Mouse (Mus musculus): Measurements from ENCODE around the gene Sox8. TPM values are rescaled to one million over a fixed set of nuclear protein-coding genes. Genes with fewer than 3 reads are reported as not detected.

Sox8 gene
- polyA plus RNA-seq, 1 experiment = 0.70 TPM

DNA sequence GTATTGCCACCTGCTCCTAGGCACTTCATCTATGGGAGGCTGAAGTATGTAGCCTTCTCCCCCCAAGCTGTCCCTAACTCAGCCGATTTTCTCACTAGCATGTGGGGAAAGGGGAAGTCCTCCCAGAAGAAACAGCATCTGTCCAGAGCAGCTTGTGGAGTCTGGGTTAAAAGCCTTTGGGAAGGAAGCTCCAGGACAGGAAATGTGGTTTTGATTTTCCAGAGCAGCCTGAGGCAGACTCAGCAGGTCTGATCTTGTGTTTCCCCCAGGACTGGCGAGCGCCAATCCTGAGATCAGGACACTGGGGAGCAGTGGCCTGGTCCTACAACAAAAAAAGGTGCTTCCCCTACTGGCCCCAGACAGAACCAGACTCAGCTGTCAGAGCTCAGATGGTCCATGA is 15.3 kb downstream of the Sox8 start:
- DNase-seq = no peak
- no peaks in the 10 kb centered on the region for H3K36me3 ChIP-seq (ENCODE audit: control insufficient read depth, insufficient read depth, low read length)
- TF ChIP-seq POLR2A (IDR thresholded peaks at IDR 0.05; ENCODE audit: low read depth, low read length) = no peak
- TF ChIP-seq CTCF (conservative IDR thresholded peaks at IDR 0.05; ENCODE audit: insufficient read depth, insufficient read length, low read depth, low read length) = no peak
- H3K4me3 ChIP-seq (ENCODE audit: insufficient read depth, low read depth, low read length) = no peak overlapping the region
- H3K27me3 ChIP-seq (replicated peaks; ENCODE audit: control insufficient read depth, insufficient read depth, low read length) = no peaks in the 10 kb centered on the region
- H3K27ac ChIP-seq (ENCODE audit: insufficient read depth, low read depth, low read length) = no peak overlapping the region
- WGBS = 49% methylated on average over 3 of the region's 3 CpGs
- H3K4me1 ChIP-seq (ENCODE audit: control insufficient read depth, insufficient read depth, low read length) = no peaks in the 10 kb centered on the region

DNA sequence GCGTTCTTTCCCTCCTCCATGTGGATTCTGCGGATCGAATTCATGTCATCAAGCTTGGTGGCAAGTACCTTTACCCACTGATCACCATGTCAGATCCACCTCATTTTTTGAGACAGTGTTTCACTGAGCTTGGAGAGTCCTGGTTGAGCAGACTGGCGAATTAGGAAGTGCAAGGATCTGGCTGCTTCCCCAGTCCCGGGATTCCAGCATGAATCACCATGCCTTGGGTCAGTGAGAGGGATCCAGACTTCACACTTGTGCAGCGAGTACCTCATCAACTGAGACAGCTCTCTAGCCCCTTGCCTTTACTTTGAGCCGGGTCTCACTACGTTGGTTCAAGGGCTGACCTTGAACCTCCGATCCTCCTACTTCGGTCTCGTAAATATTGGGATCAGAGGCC is 19.2 kb downstream of the Sox8 start:
- 81% methylated on average over 11 of the region's 11 CpGs for WGBS
- H3K4me1 ChIP-seq (ENCODE audit: control insufficient read depth, insufficient read depth, low read length) = no peaks in the 10 kb centered on the region
- H3K4me3 ChIP-seq (ENCODE audit: insufficient read depth, low read depth, low read length) = no peak overlapping the region
- H3K27me3 ChIP-seq (replicated peaks; ENCODE audit: control insufficient read depth, insufficient read depth, low read length) = no peaks in the 10 kb centered on the region
- H3K27ac ChIP-seq (ENCODE audit: insufficient read depth, low read depth, low read length) = no peak overlapping the region
- TF ChIP-seq POLR2A (IDR thresholded peaks at IDR 0.05; ENCODE audit: low read depth, low read length) (no peak), CTCF (conservative IDR thresholded peaks at IDR 0.05; ENCODE audit: insufficient read depth, insufficient read length, low read depth, low read length) (no peak)
- no peaks in the 10 kb centered on the region for H3K36me3 ChIP-seq (ENCODE audit: control insufficient read depth, insufficient read depth, low read length)
- DNase-seq = no peak

DNA sequence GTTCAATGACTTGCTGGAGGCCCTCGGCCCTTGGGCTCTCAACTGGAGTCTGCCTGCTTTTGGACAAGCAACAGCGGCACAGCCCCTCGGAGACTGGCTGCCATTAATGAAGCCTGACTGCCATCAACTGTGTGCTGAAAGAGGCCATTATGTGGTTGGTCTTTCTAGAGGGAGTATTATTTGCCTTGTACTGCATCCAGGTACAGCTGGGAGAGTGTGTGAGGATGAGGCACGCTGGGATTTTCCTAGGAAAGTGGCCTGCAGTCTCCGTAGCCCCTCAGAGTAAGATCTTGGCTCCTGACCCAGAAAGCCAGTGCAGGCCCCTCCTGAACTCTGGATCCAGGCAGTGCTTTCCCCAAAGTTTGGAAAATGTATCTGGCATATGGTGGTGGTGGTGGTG is 20.5 kb downstream of the Sox8 start:
- Histone ChIP-seq H3K27ac (ENCODE audit: insufficient read depth, low read depth, low read length) (no peak overlapping the region), H3K36me3 (ENCODE audit: control insufficient read depth, insufficient read depth, low read length) (no peaks in the 10 kb centered on the region), H3K27me3 (replicated peaks; ENCODE audit: control insufficient read depth, insufficient read depth, low read length) (no peaks in the 10 kb centered on the region), H3K4me1 (ENCODE audit: control insufficient read depth, insufficient read depth, low read length) (no peaks in the 10 kb centered on the region), H3K4me3 (ENCODE audit: insufficient read depth, low read depth, low read length) (no peak overlapping the region)
- 82% methylated on average over 5 of the region's 5 CpGs for WGBS
- DNase-seq = no peak
- no peak for TF ChIP-seq POLR2A (IDR thresholded peaks at IDR 0.05; ENCODE audit: low read depth, low read length)
- TF ChIP-seq CTCF (conservative IDR thresholded peaks at IDR 0.05; ENCODE audit: insufficient read depth, insufficient read length, low read depth, low read length) = no peak

DNA sequence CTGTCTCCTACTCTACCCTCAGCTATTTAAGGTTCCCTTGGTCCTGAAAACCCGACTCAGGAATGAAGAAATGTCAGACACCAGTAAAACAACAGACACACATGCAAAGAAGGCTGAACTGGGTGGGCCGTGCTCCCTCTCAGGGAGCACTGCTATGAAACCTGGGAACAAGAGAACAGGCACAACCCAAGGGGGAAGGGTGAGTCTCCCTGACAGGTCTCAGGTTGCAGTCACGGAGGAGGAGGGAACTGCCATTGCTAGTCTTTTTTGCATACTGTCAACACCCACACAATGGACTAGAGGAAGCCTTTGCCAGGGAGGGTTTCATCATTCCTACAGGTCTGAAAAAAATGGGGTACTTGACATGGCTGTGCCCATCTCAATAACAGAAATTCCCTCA is 23.5 kb downstream of the Sox8 start:
- H3K4me3 ChIP-seq (ENCODE audit: insufficient read depth, low read depth, low read length) = no peak overlapping the region
- DNase-seq = no peak
- H3K27me3 ChIP-seq (replicated peaks; ENCODE audit: control insufficient read depth, insufficient read depth, low read length) = no peaks in the 10 kb centered on the region
- 30% methylated on average over 3 of the region's 3 CpGs for WGBS
- no peaks in the 10 kb centered on the region for H3K36me3 ChIP-seq (ENCODE audit: control insufficient read depth, insufficient read depth, low read length)
- H3K4me1 ChIP-seq (ENCODE audit: control insufficient read depth, insufficient read depth, low read length) = no peaks in the 10 kb centered on the region
- TF ChIP-seq CTCF (conservative IDR thresholded peaks at IDR 0.05; ENCODE audit: insufficient read depth, insufficient read length, low read depth, low read length) (no peak), POLR2A (IDR thresholded peaks at IDR 0.05; ENCODE audit: low read depth, low read length) (no peak)
- no peak overlapping the region for H3K27ac ChIP-seq (ENCODE audit: insufficient read depth, low read depth, low read length)

DNA sequence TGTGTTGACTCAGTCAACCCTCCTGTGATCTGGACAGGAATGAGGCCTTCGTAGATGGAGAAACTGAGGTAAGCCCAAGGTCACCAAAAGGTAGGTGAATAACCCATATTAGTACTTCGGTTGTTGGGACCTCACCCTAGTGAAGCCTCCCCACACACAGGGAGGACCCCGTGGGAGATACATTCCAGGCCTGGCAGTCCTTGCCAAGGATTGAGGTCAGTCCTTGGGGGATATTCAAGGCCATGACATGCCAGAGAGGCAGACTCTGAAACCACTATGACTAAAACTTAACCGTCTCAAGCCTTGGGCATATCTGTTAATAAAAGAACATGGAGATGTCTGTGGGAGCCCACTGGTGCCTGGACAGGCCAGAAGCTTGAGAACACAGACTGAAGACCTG is 28.7 kb downstream of the Sox8 start:
- H3K27me3 ChIP-seq (replicated peaks; ENCODE audit: control insufficient read depth, insufficient read depth, low read length) = no peaks in the 10 kb centered on the region
- no peak overlapping the region for H3K27ac ChIP-seq (ENCODE audit: insufficient read depth, low read depth, low read length)
- no peak overlapping the region for H3K4me3 ChIP-seq (ENCODE audit: insufficient read depth, low read depth, low read length)
- WGBS = 68% methylated on average over 4 of the region's 4 CpGs
- DNase-seq = no peak
- H3K36me3 ChIP-seq (ENCODE audit: control insufficient read depth, insufficient read depth, low read length) = no peaks in the 10 kb centered on the region
- no peaks in the 10 kb centered on the region for H3K4me1 ChIP-seq (ENCODE audit: control insufficient read depth, insufficient read depth, low read length)
- TF ChIP-seq POLR2A (IDR thresholded peaks at IDR 0.05; ENCODE audit: low read depth, low read length) = no peak
- no peak for TF ChIP-seq CTCF (conservative IDR thresholded peaks at IDR 0.05; ENCODE audit: insufficient read depth, insufficient read length, low read depth, low read length)

DNA sequence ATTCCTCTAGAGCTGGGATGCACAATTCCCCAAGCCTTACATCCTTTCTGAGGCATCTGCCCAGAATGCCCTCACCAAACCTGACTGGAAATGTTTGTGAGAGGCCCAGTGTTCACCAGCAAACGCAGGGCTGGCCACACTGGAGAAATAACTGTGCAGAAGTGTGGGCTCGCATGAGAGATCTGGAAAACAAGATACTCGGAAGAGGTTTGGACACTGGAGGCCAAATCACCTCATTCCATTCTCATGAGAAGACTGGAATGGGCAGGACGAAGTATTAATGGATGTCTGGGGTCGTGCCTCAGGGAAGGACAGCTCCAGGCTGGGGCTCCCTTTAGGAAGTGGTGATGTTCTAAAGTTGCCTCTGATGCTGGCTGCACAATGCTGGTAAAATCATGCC is 29.8 kb downstream of the Sox8 start:
- no peaks in the 10 kb centered on the region for H3K4me1 ChIP-seq (ENCODE audit: control insufficient read depth, insufficient read depth, low read length)
- H3K27me3 ChIP-seq (replicated peaks; ENCODE audit: control insufficient read depth, insufficient read depth, low read length) = no peaks in the 10 kb centered on the region
- no peak for DNase-seq
- 70% methylated on average over 5 of the region's 5 CpGs for WGBS
- no peak overlapping the region for H3K4me3 ChIP-seq (ENCODE audit: insufficient read depth, low read depth, low read length)
- no peaks in the 10 kb centered on the region for H3K36me3 ChIP-seq (ENCODE audit: control insufficient read depth, insufficient read depth, low read length)
- H3K27ac ChIP-seq (ENCODE audit: insufficient read depth, low read depth, low read length) = no peak overlapping the region
- TF ChIP-seq POLR2A (IDR thresholded peaks at IDR 0.05; ENCODE audit: low read depth, low read length) (no peak), CTCF (conservative IDR thresholded peaks at IDR 0.05; ENCODE audit: insufficient read depth, insufficient read length, low read depth, low read length) (no peak)

DNA sequence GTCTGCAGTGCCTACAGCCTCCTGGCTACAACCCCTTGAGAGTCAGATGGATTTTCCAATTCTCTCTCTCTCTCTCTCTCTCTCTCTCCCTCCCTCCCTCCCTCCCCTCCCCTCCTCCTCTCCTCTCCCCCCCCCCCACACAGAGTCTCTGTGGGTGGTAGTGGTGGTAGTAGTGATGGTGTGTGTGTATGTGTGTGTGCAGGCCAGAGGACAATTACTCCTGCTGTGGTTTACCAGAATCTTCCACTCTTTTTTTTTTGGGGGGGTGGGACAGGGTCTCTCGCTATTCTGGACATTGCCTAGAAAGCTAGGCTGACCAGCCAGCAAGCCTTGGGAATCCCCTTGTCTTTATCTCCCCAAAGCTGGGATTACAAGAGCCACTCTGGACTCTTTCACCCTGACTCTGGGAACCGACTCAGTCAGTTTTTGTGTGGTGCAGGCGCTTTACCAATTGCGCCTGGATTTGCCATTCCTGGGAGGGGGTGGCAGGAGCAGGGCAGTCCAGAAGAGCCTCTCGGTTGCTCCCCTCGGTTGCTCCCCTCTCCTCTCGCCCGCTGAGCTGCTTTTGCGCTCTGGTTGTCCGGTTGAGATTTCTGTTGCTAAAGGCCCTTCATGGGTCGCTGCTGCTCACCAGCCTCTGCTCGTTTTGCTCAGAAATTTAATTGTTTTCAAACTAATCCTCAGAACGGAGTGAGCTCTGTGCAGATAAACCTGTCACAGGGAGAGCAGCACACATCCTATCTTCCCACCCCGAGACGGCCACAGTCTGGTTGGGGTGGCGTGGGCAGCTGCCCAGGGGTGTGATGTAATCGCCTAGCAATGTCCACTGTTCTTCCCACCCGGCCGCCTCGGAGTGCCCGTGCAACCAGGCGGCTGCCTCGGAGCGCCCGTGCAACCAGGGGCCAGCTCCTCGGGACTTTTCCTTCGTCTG is 31.3 kb downstream of the Sox8 start:
- H3K4me3 ChIP-seq (ENCODE audit: insufficient read depth, low read depth, low read length) = no peak overlapping the region
- whole genome bisulfite sequencing = 21% methylated on average over 27 of the region's 27 CpGs
- no peaks in the 10 kb centered on the region for H3K27me3 ChIP-seq (replicated peaks; ENCODE audit: control insufficient read depth, insufficient read depth, low read length)
- no peak overlapping the region for H3K27ac ChIP-seq (ENCODE audit: insufficient read depth, low read depth, low read length)
- no peaks in the 10 kb centered on the region for H3K36me3 ChIP-seq (ENCODE audit: control insufficient read depth, insufficient read depth, low read length)
- DNase-seq = peak; percentile 18
- TF ChIP-seq CTCF (conservative IDR thresholded peaks at IDR 0.05; ENCODE audit: insufficient read depth, insufficient read length, low read depth, low read length) (no peak), POLR2A (IDR thresholded peaks at IDR 0.05; ENCODE audit: low read depth, low read length) (no peak)
- H3K4me1 ChIP-seq (ENCODE audit: control insufficient read depth, insufficient read depth, low read length) = no peaks in the 10 kb centered on the region
